Mouse (Mus musculus) stomach, embryonic 16.5 days (tissue): ENCODE data around the gene Abcg8. TPM values are rescaled to one million over a fixed set of nuclear protein-coding genes. Genes with fewer than 3 reads are reported as not detected.
A peak's percentile ranks its signal among the peaks of the same experiment; 100 is the strongest.

ENCODE experiments used
- ATAC-seq: fragments of 200-750 bp; cut with Nextera tagmentation; 2 replicates; pipeline ENCODE4 v1.8.0; 2017; ENCODE audit warnings: moderate number of reproducible peaks, moderate TSS enrichment; ENCODE audit not compliant: insufficient read depth, low FRiP score
- H3K27ac ChIP-seq: fragments of 300-500 bp; sonication (generic); 2 replicates; pipeline ENCODE4 v1.5.1; 2014; ENCODE audit warnings: low read length
- H3K27me3 ChIP-seq: fragments of 300-500 bp; sonication (generic); 2 replicates; pipeline ENCODE4 v1.6.1; 2014; ENCODE audit warnings: low read length, control low read depth, mixed read lengths; ENCODE audit not compliant: control insufficient read depth, insufficient read depth
- H3K36me3 ChIP-seq: fragments of 300-500 bp; sonication (generic); 2 replicates; pipeline ENCODE4 v1.6.1; 2014; ENCODE audit warnings: low read length; ENCODE audit not compliant: control insufficient read depth, insufficient read depth
- H3K4me1 ChIP-seq: fragments of 300-500 bp; sonication (generic); 2 replicates; pipeline ENCODE4 v1.6.1; 2014; ENCODE audit warnings: low read length, control low read depth, mixed read lengths; ENCODE audit not compliant: control insufficient read depth, insufficient read depth
- H3K4me2 ChIP-seq: fragments of 300-500 bp; sonication (generic); 2 replicates; pipeline ENCODE4 v1.6.1; 2014; ENCODE audit warnings: low read depth, low read length, mixed read lengths
- H3K4me3 ChIP-seq: fragments of 300-500 bp; sonication (generic); replicated peaks from 2 replicates; pipeline ENCODE4 v1.5.1; 2014; ENCODE audit warnings: mild to moderate bottlenecking, low read length
- H3K9ac ChIP-seq: fragments of 300-500 bp; sonication (generic); 2 replicates; pipeline ENCODE4 v1.6.1; 2014; ENCODE audit warnings: low read length
- H3K9me3 ChIP-seq: fragments of 300-500 bp; sonication (generic); replicated peaks from 2 replicates; pipeline ENCODE4 v1.6.1; 2016; ENCODE audit warnings: low read length, control low read depth; ENCODE audit not compliant: control insufficient read depth
- WGBS: fragments of 180-500 bp; shearing (Covaris S2); extraction: QIAGEN DNeasy Blood & Tissue Kit; methylation state at CpG from one replicate; pipeline ENCODE4 v1.1.7; 2014; 5-methylcytosine and 5-hydroxymethylcytosine counted together
- polyA plus RNA-seq: library from polyadenylated mRNA; unstranded; fragments of >200 nt; fragmentation: Nextera tagmentation; extraction: Ambion mirVana; gene quantifications from 2 replicates; pipeline ENCODE4 v1.2.1, GENCODE M21; 2015

Gene Abcg8
- polyA plus RNA-seq, 1 experiment from 2014 or later, result 0.10 TPM

GRCm38 (mm10) chr17:84687994-84688393, 11.9 kb downstream of the Abcg8 start:
- 37% methylated on average over 5 of the region's 5 CpGs for WGBS
- Histone ChIP-seq H3K27ac (no peak overlapping the region), H3K36me3 (no peaks in the 10 kb centered on the region), H3K4me2 (no peak overlapping the region), H3K4me1 (peaks cover 5% of the 10 kb centered on the region; the same call in 1 of the 2 replicates), H3K9me3 (no peaks in the 10 kb centered on the region), H3K9ac (no peak overlapping the region), H3K4me3 (no peak overlapping the region), H3K27me3 (no peaks in the 10 kb centered on the region)
- ATAC-seq, result no peak

- Histone ChIP-seq H3K4me3 (no peak overlapping the region), H3K27ac (no peak overlapping the region), H3K27me3 (no peaks in the 10 kb centered on the region), H3K9ac (no peak overlapping the region), H3K9me3 (no peaks in the 10 kb centered on the region), H3K36me3 (no peaks in the 10 kb centered on the region), H3K4me2 (no peak overlapping the region), H3K4me1 (peaks cover 5% of the 10 kb centered on the region; the same call in 1 of the 2 replicates)
- ATAC-seq, result no peak
- 82% methylated on average over 11 of the region's 11 CpGs for WGBS
Measured at GRCm38 (mm10) chr17:84688834-84689233, 12.7 kb downstream of the Abcg8 start.

DNA sequence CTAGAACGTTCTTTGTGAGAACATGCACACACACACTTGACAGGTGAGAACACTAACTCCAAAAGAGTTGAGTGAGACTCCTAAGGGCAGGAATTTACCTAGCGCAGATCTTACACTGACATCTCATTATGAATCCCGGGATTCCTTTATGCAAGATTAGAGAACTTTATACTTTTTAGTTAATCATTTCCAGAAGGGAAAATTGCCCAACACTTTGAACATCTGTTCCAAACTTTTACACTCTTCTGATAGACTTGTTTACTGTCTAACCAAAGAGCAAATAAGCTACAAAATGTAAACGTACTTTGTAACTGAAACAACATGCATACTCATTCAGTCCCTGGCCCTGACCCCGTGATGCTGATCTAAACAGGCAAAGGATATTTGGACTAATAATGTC, 13.2 kb downstream of the Abcg8 start:
- Histone ChIP-seq H3K9ac (no peak overlapping the region), H3K27ac (no peak overlapping the region), H3K36me3 (no peaks in the 10 kb centered on the region), H3K4me2 (no peak overlapping the region), H3K4me3 (no peak overlapping the region), H3K9me3 (no peaks in the 10 kb centered on the region), H3K27me3 (no peaks in the 10 kb centered on the region), H3K4me1 (peaks cover 5% of the 10 kb centered on the region; the same call in 1 of the 2 replicates)
- no peak for ATAC-seq
- 54% methylated on average over 5 of the region's 5 CpGs for WGBS

- Histone ChIP-seq H3K4me1 (peaks cover 5% of the 10 kb centered on the region; the same call in 1 of the 2 replicates), H3K4me3 (no peak overlapping the region), H3K9me3 (no peaks in the 10 kb centered on the region), H3K36me3 (no peaks in the 10 kb centered on the region), H3K27ac (no peak overlapping the region), H3K4me2 (no peak overlapping the region), H3K9ac (no peak overlapping the region), H3K27me3 (no peaks in the 10 kb centered on the region)
- ATAC-seq, result no peak
- WGBS, result 54% methylated on average over 5 of the region's 5 CpGs
Measured at GRCm38 (mm10) chr17:84690111-84690510, 14.0 kb downstream of the Abcg8 start.

DNA sequence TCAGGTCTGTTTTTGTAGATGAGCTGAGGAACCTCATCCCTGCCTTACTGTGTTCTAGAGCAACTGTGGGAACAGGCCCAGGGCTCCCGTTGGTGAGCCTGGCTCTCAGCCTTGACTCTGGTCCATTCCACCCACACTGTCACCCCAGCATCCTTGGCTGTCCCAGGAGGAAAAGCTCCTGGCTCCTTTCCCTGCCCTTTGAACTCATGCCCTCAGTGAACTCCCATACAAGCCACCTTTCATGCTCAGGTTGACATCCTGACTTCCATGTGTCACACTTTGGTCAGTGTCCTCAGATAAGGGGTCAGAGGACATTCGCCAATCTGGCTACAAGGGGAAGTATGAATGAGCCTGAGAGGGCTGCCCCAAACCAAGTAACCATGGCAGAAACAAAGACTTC, 17.6 kb downstream of the Abcg8 start:
- Histone ChIP-seq H3K4me1 (peaks cover 5% of the 10 kb centered on the region; the same call in 1 of the 2 replicates), H3K4me3 (no peak overlapping the region), H3K27ac (no peak overlapping the region), H3K9ac (no peak overlapping the region), H3K9me3 (no peaks in the 10 kb centered on the region), H3K36me3 (no peaks in the 10 kb centered on the region), H3K4me2 (no peak overlapping the region), H3K27me3 (no peaks in the 10 kb centered on the region)
- ATAC-seq, result no peak
- WGBS, result 83% methylated on average over 2 of the region's 2 CpGs

- Histone ChIP-seq H3K27ac (no peak overlapping the region), H3K9me3 (no peaks in the 10 kb centered on the region), H3K4me1 (no peaks in the 10 kb centered on the region), H3K4me3 (no peak overlapping the region), H3K27me3 (no peaks in the 10 kb centered on the region), H3K4me2 (no peak overlapping the region), H3K9ac (no peak overlapping the region), H3K36me3 (no peaks in the 10 kb centered on the region)
- 66% methylated on average over 6 of the region's 6 CpGs for WGBS
- ATAC-seq, result no peak
Measured at GRCm38 (mm10) chr17:84696537-84696936, 20.4 kb downstream of the Abcg8 start.

- WGBS, result 28% methylated on average over 5 of the region's 5 CpGs
- ATAC-seq, result peak; percentile 3; the same call in 1 of the 2 replicates
Measured at GRCm38 (mm10) chr17:84698727-84699126, 22.6 kb downstream of the Abcg8 start.

GRCm38 (mm10) chr17:84707407-84707806, 31.3 kb downstream of the Abcg8 start:
- Histone ChIP-seq H3K36me3 (peaks cover 5% of the 10 kb centered on the region; the same call in 1 of the 2 replicates), H3K27ac (no peak overlapping the region)

More at GRCm38 (mm10) chr17:84698727-84699126, 22.6 kb downstream of the Abcg8 start:
- Histone ChIP-seq H3K36me3 (no peaks in the 10 kb centered on the region), H3K9me3 (no peaks in the 10 kb centered on the region), H3K4me1 (no peaks in the 10 kb centered on the region), H3K4me2 (no peak overlapping the region), H3K9ac (no peak overlapping the region), H3K27me3 (no peaks in the 10 kb centered on the region), H3K27ac (no peak overlapping the region), H3K4me3 (no peak overlapping the region)

GRCm38 (mm10) chr17:84708818-84709217, 32.7 kb downstream of the Abcg8 start:
- H3K9ac ChIP-seq, result no peak overlapping the region
- H3K27ac ChIP-seq, result 0 out of 2 replicates have a peak overlapping the region, but pooled peaks have one; percentile 0
- no peak overlapping the region for H3K4me3 ChIP-seq
- H3K9me3 ChIP-seq, result no peaks in the 10 kb centered on the region
- no peak for ATAC-seq
- no peaks in the 10 kb centered on the region for H3K27me3 ChIP-seq
- H3K4me2 ChIP-seq, result no peak overlapping the region
- 65% methylated on average over 7 of the region's 7 CpGs for WGBS
- H3K4me1 ChIP-seq, result peaks cover 8% of the 10 kb centered on the region; the same call in 1 of the 2 replicates
- H3K36me3 ChIP-seq, result peaks cover 10% of the 10 kb centered on the region

More at GRCm38 (mm10) chr17:84707407-84707806, 31.3 kb downstream of the Abcg8 start:
- 66% methylated on average over 4 of the region's 4 CpGs for WGBS
- Histone ChIP-seq H3K4me3 (no peak overlapping the region), H3K27me3 (no peaks in the 10 kb centered on the region), H3K9ac (no peak overlapping the region), H3K4me1 (peaks cover 8% of the 10 kb centered on the region; the same call in 1 of the 2 replicates), H3K4me2 (no peak overlapping the region), H3K9me3 (no peaks in the 10 kb centered on the region)
- ATAC-seq, result no peak
